Mouse (Mus musculus) 416B (cell line): Measurements from ENCODE around the gene Trpv3.
"Not testable (repeated sequence)": the region's sequence is repeated elsewhere in the genome, so short reads cannot be mapped to it uniquely, and the experiment has no call there.

Source experiments
- DNase-seq: peaks from one replicate; pipeline ENCODE4 v3.0.0; 2011; ENCODE audit warnings: low read depth

The Trpv3 gene

GRCm38 (mm10) chr11:73289621-73290020, 22.4 kb downstream of the Trpv3 start:
- DNase-seq = no peak

- no peak for DNase-seq
Observed at GRCm38 (mm10) chr11:73303123-73303522, 35.9 kb downstream of the Trpv3 start.

GRCm38 (mm10) chr11:73315961-73316360, 48.8 kb downstream of the Trpv3 start:
- no peak for DNase-seq

- DNase-seq = not testable (repeated sequence)
Observed at GRCm38 (mm10) chr11:73318581-73318980, 51.4 kb downstream of the Trpv3 start.

- DNase-seq = peak; percentile 48
Observed at GRCm38 (mm10) chr11:73321064-73321463, 53.9 kb downstream of the Trpv3 start.

GRCm38 (mm10) chr11:73323906-73324830, 57.0 kb downstream of the Trpv3 start:
- peak; percentile 10 for DNase-seq

GRCm38 (mm10) chr11:73326485-73326886, 59.3 kb downstream of the Trpv3 start:
- DNase-seq = no peak

GRCm38 (mm10) chr11:73327361-73327760, 60.2 kb downstream of the Trpv3 start:
- no peak for DNase-seq

- DNase-seq = no peak
Observed at GRCm38 (mm10) chr11:73329442-73329841, 62.3 kb downstream of the Trpv3 start, which contains the start of the genes Aspa, Gm49340 and Spata22. TSS of gene Aspa (minus strand) at chr11:73329596. TSS of gene Gm49340 (plus strand) at chr11:73329741. TSS of gene Spata22 (plus strand) at chr11:73329741.

GRCm38 (mm10) chr11:73333357-73333756, 66.2 kb downstream of the Trpv3 start:
- no peak for DNase-seq

- DNase-seq = no peak
Observed at GRCm38 (mm10) chr11:73336919-73337318, 69.7 kb downstream of the Trpv3 start.
